ENCODE assay signal across 15 mouse cellular contexts in genomic region chr17:46236067-46236466, GRCm38 (mm10).
"Had no signal": no experiment of that assay in that cellular context is flagged by ENCODE, and none has a peak within 500 bp of the region (broad histone marks: within the 10 kb centered on the region; RNA-seq: fewer than 3 reads in every experiment).

No protein-coding gene starts in this region.

- H3K27ac ChIP-seq: neural tube, embryonic 15.5 days; stomach, embryonic 15.5 days; stomach, postnatal 0 days had no signal

- H3K9me3 ChIP-seq: neural tube, embryonic 15.5 days; stomach, embryonic 15.5 days had no signal

- H3K4me1 ChIP-seq: neural tube, embryonic 15.5 days; stomach, embryonic 15.5 days had no signal

- H3K4me3 ChIP-seq: neural tube, embryonic 15.5 days; stomach, embryonic 15.5 days had no signal

- H3K9ac ChIP-seq: neural tube, embryonic 15.5 days; stomach, embryonic 15.5 days had no signal

- H3K4me2 ChIP-seq: neural tube, embryonic 15.5 days; stomach, embryonic 15.5 days had no signal

- H3K27me3 ChIP-seq: neural tube, embryonic 15.5 days; stomach, embryonic 15.5 days had no signal

- DNase-seq: retina, postnatal 1 day; right cerebral cortex, adult 18-20 months; right cerebral cortex, postnatal 14 days; right cerebral cortex, postnatal 25 days; right cerebral cortex, postnatal 4 days; spleen, adult 18-20 months; thymus, adult 18-20 months; thymus, adult 2 months; thymus, postnatal 14 days; thymus, postnatal 25 days; thymus, postnatal 36 days; thymus, postnatal 4 days had no signal
